ENCODE assay signal across 11 mouse cellular contexts in genomic region chr7:37377889-37378521, GRCm38 (mm10).
DNase-seq lines count a peak whose midpoint lies in the region; ATAC-seq and TF ChIP-seq lines count a peak whose summit lies in the region.
"Had no signal": no experiment of that assay in that cellular context is flagged by ENCODE, and none has a peak within 500 bp of the region (broad histone marks: within the 10 kb centered on the region; RNA-seq: fewer than 3 reads in every experiment).

No protein-coding gene starts in this region.

- no peak overlapping the region for H3K4me3 ChIP-seq in lung, embryonic 15.5 days
- no peak overlapping the region for H3K4me3 ChIP-seq in forebrain, embryonic 11.5 days (ENCODE audit: low read depth, low read length)
- no peak overlapping the region for H3K4me3 ChIP-seq in hindbrain, postnatal 0 days (ENCODE audit: low read length)
- no peak overlapping the region for H3K4me3 ChIP-seq in stomach, embryonic 14.5 days (ENCODE audit: low read depth, low read length)
- H3K4me3 ChIP-seq: erythroblast, embryonic 14.5 days had no signal

- WGBS in lung, embryonic 15.5 days, result 33% methylated on average over 19 of the region's 19 CpGs
- 19% methylated on average over 19 of the region's 19 CpGs for WGBS in forebrain, embryonic 11.5 days
- 36% methylated on average over 19 of the region's 19 CpGs for WGBS in hindbrain, postnatal 0 days
- WGBS in stomach, embryonic 14.5 days, result 34% methylated on average over 19 of the region's 19 CpGs

- H3K27me3 ChIP-seq in lung, embryonic 15.5 days, result no peaks in the 10 kb centered on the region
- H3K27me3 ChIP-seq in forebrain, embryonic 11.5 days (ENCODE audit: control insufficient read depth, insufficient read depth, low read length), result no peaks in the 10 kb centered on the region
- no peaks in the 10 kb centered on the region for H3K27me3 ChIP-seq in hindbrain, postnatal 0 days (ENCODE audit: insufficient read depth, low read length)
- H3K27me3 ChIP-seq in stomach, embryonic 14.5 days (ENCODE audit: control insufficient read depth, insufficient read depth, low read length), result no peaks in the 10 kb centered on the region

- no peak for TF ChIP-seq CTCF in hindbrain, postnatal 0 days (IDR thresholded peaks at IDR 0.05; ENCODE audit: low read depth)

- H3K36me3 ChIP-seq in lung, embryonic 15.5 days, result no peaks in the 10 kb centered on the region
- H3K36me3 ChIP-seq in forebrain, embryonic 11.5 days (ENCODE audit: control insufficient read depth, insufficient read depth, low read length), result no peaks in the 10 kb centered on the region
- H3K36me3 ChIP-seq in hindbrain, postnatal 0 days (ENCODE audit: insufficient read depth, low read length), result no peaks in the 10 kb centered on the region
- no peaks in the 10 kb centered on the region for H3K36me3 ChIP-seq in stomach, embryonic 14.5 days (ENCODE audit: control insufficient read depth, insufficient read depth, low read length)

- DNase-seq in lung, postnatal 4 days, result no peak
- no peak for DNase-seq in forebrain, embryonic 11.5 days (ENCODE audit: low spot score)
- DNase-seq in hindbrain, postnatal 0 days (ENCODE audit: low spot score), result no peak
- no peak for DNase-seq in left cerebral cortex, adult 9 months (ENCODE audit: low spot score in 2 of 2)
- no peak for DNase-seq in yolk sac, embryonic 10.5 days (ENCODE audit: low spot score)
- DNase-seq: adrenal gland, adult 2 months; cerebellum, adult 2 months had no signal

- H3K9me3 ChIP-seq in lung, embryonic 15.5 days, result no peaks in the 10 kb centered on the region
- no peaks in the 10 kb centered on the region for H3K9me3 ChIP-seq in forebrain, embryonic 11.5 days (ENCODE audit: control insufficient read depth, low read length)
- no peaks in the 10 kb centered on the region for H3K9me3 ChIP-seq in hindbrain, postnatal 0 days (ENCODE audit: low read length)
- no peaks in the 10 kb centered on the region for H3K9me3 ChIP-seq in stomach, embryonic 14.5 days (ENCODE audit: control insufficient read depth, low read depth, low read length)

- no peak overlapping the region for H3K9ac ChIP-seq in lung, embryonic 15.5 days
- no peak overlapping the region for H3K9ac ChIP-seq in forebrain, embryonic 11.5 days (ENCODE audit: low read length)
- no peak overlapping the region for H3K9ac ChIP-seq in hindbrain, postnatal 0 days (replicated peaks; ENCODE audit: low read length)
- H3K9ac ChIP-seq in stomach, embryonic 14.5 days (replicated peaks; ENCODE audit: low read depth, low read length), result no peak overlapping the region

- no peak for ATAC-seq in lung, embryonic 15.5 days (ENCODE audit: borderline replicate concordance, extremely low read depth, low FRiP score, low TSS enrichment)
- peak; percentile 67 for ATAC-seq in forebrain, embryonic 11.5 days (replicated peaks; ENCODE audit: low FRiP score)
- ATAC-seq in hindbrain, postnatal 0 days, result peak; percentile 49; the same call in 1 of the 2 replicates
- ATAC-seq in stomach, embryonic 14.5 days (ENCODE audit: insufficient number of reproducible peaks, insufficient read depth, low FRiP score, low read depth), result peak; percentile 88

- H3K4me1 ChIP-seq in lung, embryonic 15.5 days, result peaks cover 8% of the 10 kb centered on the region
- H3K4me1 ChIP-seq in forebrain, embryonic 11.5 days (replicated peaks; ENCODE audit: control insufficient read depth, insufficient read depth, low read length), result peaks cover 15% of the 10 kb centered on the region
- no peaks in the 10 kb centered on the region for H3K4me1 ChIP-seq in hindbrain, postnatal 0 days (ENCODE audit: insufficient read depth, low read length)
- 0 out of 2 replicates have a peak, but pooled peaks cover 7% of the 10 kb centered on the region for H3K4me1 ChIP-seq in stomach, embryonic 14.5 days (ENCODE audit: control insufficient read depth, insufficient read depth, low read length)

- peak overlapping the region; percentile 33 for H3K4me2 ChIP-seq in lung, embryonic 15.5 days
- H3K4me2 ChIP-seq in forebrain, embryonic 11.5 days (ENCODE audit: low read depth, low read length, severe bottlenecking), result peak overlapping the region; percentile 24; the same call in 1 of the 2 replicates
- peak overlapping the region; percentile 35; the same call in 1 of the 2 replicates for H3K4me2 ChIP-seq in hindbrain, postnatal 0 days (ENCODE audit: low read depth, low read length)
- H3K4me2 ChIP-seq in stomach, embryonic 14.5 days (replicated peaks; ENCODE audit: low read depth, low read length), result peak overlapping the region; percentile 13; the same call in 1 of the 2 replicates
- H3K4me2 ChIP-seq: liver, embryonic 11.5 days had no signal

- H3K27ac ChIP-seq in lung, embryonic 15.5 days, result no peak overlapping the region
- no peak overlapping the region for H3K27ac ChIP-seq in forebrain, embryonic 11.5 days (ENCODE audit: low read depth, low read length)
- no peak overlapping the region for H3K27ac ChIP-seq in hindbrain, postnatal 0 days
- H3K27ac ChIP-seq in stomach, embryonic 14.5 days (ENCODE audit: low read length), result no peak overlapping the region
